Mouse (Mus musculus) lung, adult 2 months (tissue): ENCODE measurements around the gene Peg3.

Experiments
- CTCF ChIP-seq: fragments of 200-500 bp; IDR thresholded peaks from 2 replicates; pipeline ENCODE4 v1.5.1; 2011; ENCODE audit warnings: mild to moderate bottlenecking, low read length, control low read depth; ENCODE audit not compliant: insufficient read depth
- POLR2A ChIP-seq: fragments of 200-500 bp; IDR thresholded peaks from 2 replicates; pipeline ENCODE4 v1.6.1; 2011; ENCODE audit warnings: low read depth, mild to moderate bottlenecking, control low read depth, low read length, borderline replicate concordance; ENCODE audit errors: extremely low read depth

DNA sequence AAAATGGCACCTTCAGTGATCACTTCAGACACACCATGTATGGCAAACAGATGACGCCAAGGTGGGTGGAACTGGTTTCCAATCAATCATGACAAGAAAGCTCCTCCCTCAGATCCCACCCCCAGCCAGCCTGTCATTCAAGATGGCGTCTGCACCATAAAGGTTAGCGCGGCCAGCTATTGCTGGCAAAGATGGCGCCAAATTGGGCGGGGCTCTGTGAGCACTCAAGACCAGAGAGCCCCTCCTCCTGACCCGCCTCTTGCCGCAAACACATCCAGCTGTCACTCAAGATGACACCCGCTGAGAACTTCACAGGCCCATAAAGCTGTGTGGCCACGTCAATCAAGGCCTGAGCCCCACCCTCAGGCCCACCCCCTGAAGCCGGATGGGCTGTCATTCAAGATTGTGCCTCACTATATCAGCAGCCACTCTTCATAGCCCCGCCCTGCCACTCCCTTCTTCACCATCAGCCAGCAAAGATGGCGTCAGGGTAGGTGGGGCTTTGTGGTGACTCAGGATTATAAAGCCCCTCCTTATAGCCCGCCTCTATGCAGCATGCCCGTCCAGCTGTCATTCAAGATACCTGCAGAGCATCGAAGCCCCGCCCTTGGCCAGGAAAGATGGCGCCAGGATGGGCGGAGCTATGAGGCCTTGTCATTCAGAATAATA, 1.8 kb downstream of the Peg3 start:
- TF ChIP-seq CTCF (no peak), POLR2A (no peak)
